Mouse (Mus musculus) hindbrain, embryonic 12.5 days (tissue): ENCODE data around the gene Lyl1. TPM values are rescaled to one million over a fixed set of nuclear protein-coding genes. Genes with fewer than 3 reads are reported as not detected.

Experiments
- ATAC-seq: fragments of 200-750 bp; cut with Nextera tagmentation; 2 replicates; pipeline ENCODE4 v1.8.0; 2017; ENCODE audit warnings: moderate TSS enrichment; ENCODE audit not compliant: low FRiP score
- H3K27ac ChIP-seq: fragments of 300-500 bp; sonication (generic); 2 replicates; pipeline ENCODE4 v1.5.1; 2016; ENCODE audit warnings: mild to moderate bottlenecking
- H3K27me3 ChIP-seq: fragments of 300-500 bp; sonication (generic); 2 replicates; pipeline ENCODE4 v1.6.1; 2016; ENCODE audit warnings: mild to moderate bottlenecking
- H3K36me3 ChIP-seq: fragments of 300-500 bp; sonication (generic); 2 replicates; pipeline ENCODE4 v1.6.1; 2016; ENCODE audit warnings: mild to moderate bottlenecking
- H3K4me1 ChIP-seq: fragments of 300-500 bp; sonication (generic); 2 replicates; pipeline ENCODE4 v1.6.1; 2016
- H3K4me2 ChIP-seq: fragments of 300-500 bp; sonication (generic); replicated peaks from 2 replicates; pipeline ENCODE4 v1.6.1; 2016; ENCODE audit warnings: mild to moderate bottlenecking
- H3K4me3 ChIP-seq: fragments of 300-500 bp; sonication (generic); 2 replicates; pipeline ENCODE4 v1.5.1; 2016; ENCODE audit warnings: mild to moderate bottlenecking
- H3K9ac ChIP-seq: fragments of 300-500 bp; sonication (generic); 2 replicates; pipeline ENCODE4 v1.6.1; 2016; ENCODE audit warnings: mild to moderate bottlenecking, moderate library complexity
- H3K9me3 ChIP-seq: fragments of 300-500 bp; sonication (generic); replicated peaks from 2 replicates; pipeline ENCODE4 v1.6.1; 2016; ENCODE audit warnings: mild to moderate bottlenecking
- WGBS: fragments of 180-500 bp; shearing (Covaris S2); methylation state at CpG from one replicate; pipeline ENCODE4 v1.1.7; 2016; 5-methylcytosine and 5-hydroxymethylcytosine counted together
- polyA plus RNA-seq: library from polyadenylated mRNA; unstranded; fragments of >200 nt; fragmentation: Nextera tagmentation; extraction: Ambion mirVana; gene quantifications from 2 replicates; pipeline ENCODE4 v1.2.1, GENCODE M21; 2016

Lyl1 gene
- polyA plus RNA-seq, 1 experiment from 2014 or later: 4.6 TPM

DNA sequence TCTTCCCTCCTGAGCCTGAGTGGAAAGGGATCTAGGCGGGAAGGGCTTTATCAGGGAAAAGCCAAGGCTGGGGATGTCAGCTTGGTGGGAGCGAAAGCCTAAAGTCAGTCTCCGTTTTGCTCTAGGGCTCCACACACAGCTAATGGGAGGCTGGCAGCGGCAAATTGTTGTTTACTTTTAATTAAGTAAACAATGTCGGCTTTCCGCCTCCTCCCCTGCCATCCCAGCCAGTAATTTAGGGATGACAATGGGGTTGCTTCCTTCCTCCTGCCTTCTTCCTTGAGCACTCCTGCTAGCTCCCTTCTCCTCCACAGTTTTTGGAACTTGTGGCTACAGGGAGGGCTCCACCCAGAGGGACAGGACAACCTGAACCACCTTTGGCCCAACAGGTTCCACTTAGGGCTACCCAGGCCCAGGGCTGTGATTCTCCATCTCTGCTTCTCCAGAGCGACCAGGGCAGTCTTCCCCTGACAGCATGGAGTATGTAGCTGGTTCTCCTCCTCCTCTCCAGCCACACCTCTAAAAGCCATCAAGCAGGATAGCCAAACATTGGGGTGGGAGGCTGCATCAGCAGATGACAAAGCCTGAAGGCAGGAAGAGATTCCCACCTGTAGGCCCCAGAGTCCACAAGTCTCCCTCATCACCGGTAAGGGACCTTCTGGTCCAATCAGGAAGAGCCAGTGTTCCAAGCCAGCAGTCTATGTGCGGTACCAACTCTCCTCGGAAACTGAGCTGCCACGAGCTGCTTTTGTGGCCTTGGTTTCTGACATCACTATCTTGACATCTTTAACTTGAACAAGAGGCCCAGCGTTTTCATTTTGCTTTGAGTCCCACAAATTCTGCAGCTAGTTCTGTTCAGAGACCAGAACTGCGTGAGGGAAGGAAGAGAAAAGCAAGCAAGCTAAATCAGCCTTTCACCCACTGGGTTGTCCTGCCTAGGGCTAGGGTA is 39.9 kb downstream of the Lyl1 start:
- WGBS: 30% methylated on average over 13 of the region's 13 CpGs
- Histone ChIP-seq H3K4me1 (peaks cover 88% of the 10 kb centered on the region), H3K4me3 (no peak overlapping the region), H3K36me3 (no peaks in the 10 kb centered on the region), H3K9me3 (no peaks in the 10 kb centered on the region), H3K9ac (no peak overlapping the region), H3K27me3 (peaks cover 99% of the 10 kb centered on the region), H3K4me2 (no peak overlapping the region), H3K27ac (peak overlapping the region; percentile 80)
- no peak for ATAC-seq

DNA sequence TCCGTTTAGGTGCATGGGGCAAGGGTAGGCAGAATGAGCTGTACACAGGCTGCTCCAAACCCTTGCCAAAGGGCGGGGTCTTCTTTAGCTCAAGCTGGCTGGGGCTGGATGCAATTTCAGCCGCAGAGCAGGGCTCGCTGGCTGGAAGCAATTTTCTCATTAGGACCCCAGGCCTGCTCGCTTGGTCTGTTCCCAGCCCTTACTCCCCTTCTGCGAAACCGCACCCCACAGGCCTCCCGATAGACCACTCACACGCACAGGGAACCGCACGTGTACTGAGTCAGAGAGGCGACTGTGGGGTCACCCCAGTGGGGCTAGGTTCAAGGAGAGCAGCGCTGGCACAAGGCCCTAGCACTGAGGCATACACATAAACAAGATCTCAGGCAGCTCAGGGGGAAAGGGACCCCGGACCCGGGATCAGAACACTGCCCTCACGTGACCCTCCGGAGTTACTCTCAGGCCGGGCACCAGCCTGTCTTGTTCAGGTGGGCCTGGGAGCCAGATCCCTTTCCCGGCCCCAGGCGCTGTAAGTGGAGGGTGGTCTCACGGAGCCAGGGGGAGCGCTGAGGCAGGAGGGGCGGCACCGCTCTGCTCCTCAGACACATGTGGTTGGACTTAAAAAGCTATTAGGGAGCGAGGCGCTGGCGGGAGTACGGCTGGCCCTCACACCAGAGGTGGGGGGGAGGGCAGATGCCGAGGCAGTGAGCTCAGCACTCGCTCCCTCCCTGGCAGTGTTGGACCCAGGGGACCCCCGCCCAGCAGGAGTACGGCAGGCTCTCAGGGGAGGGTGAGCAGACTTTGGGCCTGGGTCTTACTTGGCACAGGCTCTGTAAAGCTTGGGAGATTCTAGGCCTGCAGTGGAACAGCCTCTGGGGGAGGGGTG is 41.2 kb downstream of the Lyl1 start:
- ATAC-seq: peak; percentile 38
- H3K27me3 ChIP-seq: peaks cover 100% of the 10 kb centered on the region
- peak overlapping the region; percentile 33 for H3K4me2 ChIP-seq
- no peak overlapping the region for H3K4me3 ChIP-seq
- H3K36me3 ChIP-seq: no peaks in the 10 kb centered on the region
- peak overlapping the region; percentile 33; the same call in 1 of the 2 replicates for H3K9ac ChIP-seq
- 2% methylated on average over 32 of the region's 32 CpGs for WGBS
- peak overlapping the region; percentile 80 for H3K27ac ChIP-seq
- H3K9me3 ChIP-seq: no peaks in the 10 kb centered on the region
- H3K4me1 ChIP-seq: peaks cover 94% of the 10 kb centered on the region

GRCm38 (mm10) chr8:84743054-84743415 is 41.8 kb downstream of the Lyl1 start:
- 5% methylated on average over 10 of the region's 10 CpGs for WGBS
- 0 out of 2 replicates have a peak overlapping the region, but pooled peaks have one; percentile 33 for H3K9ac ChIP-seq
- H3K27ac ChIP-seq: peak overlapping the region; percentile 80
- H3K9me3 ChIP-seq: no peaks in the 10 kb centered on the region
- peaks cover 90% of the 10 kb centered on the region for H3K4me1 ChIP-seq
- H3K36me3 ChIP-seq: no peaks in the 10 kb centered on the region
- no peak; the same call in 1 of the 2 replicates for ATAC-seq
- no peak overlapping the region for H3K4me3 ChIP-seq
- H3K27me3 ChIP-seq: peaks cover 100% of the 10 kb centered on the region
- peak overlapping the region; percentile 33 for H3K4me2 ChIP-seq

- Histone ChIP-seq H3K36me3 (no peaks in the 10 kb centered on the region), H3K27ac (peak overlapping the region; percentile 80), H3K9me3 (no peaks in the 10 kb centered on the region), H3K4me1 (peaks cover 82% of the 10 kb centered on the region), H3K9ac (peak overlapping the region; percentile 28; the same call in 1 of the 2 replicates), H3K27me3 (peaks cover 100% of the 10 kb centered on the region), H3K4me2 (peak overlapping the region; percentile 33), H3K4me3 (no peak overlapping the region)
- peak; percentile 72 for ATAC-seq
- WGBS: 5% methylated on average over 16 of the region's 17 CpGs
Observed at GRCm38 (mm10) chr8:84743517-84744420, 42.5 kb downstream of the Lyl1 start.

GRCm38 (mm10) chr8:84745032-84745925 is 44.0 kb downstream of the Lyl1 start:
- Histone ChIP-seq H3K4me1 (peaks cover 78% of the 10 kb centered on the region), H3K9me3 (no peaks in the 10 kb centered on the region), H3K4me2 (peak overlapping the region; percentile 27), H3K27ac (peak overlapping the region; percentile 80), H3K27me3 (peaks cover 100% of the 10 kb centered on the region), H3K4me3 (no peak overlapping the region), H3K9ac (peak overlapping the region; percentile 53), H3K36me3 (no peaks in the 10 kb centered on the region)
- ATAC-seq: no peak
- 4% methylated on average over 17 of the region's 17 CpGs for WGBS

DNA sequence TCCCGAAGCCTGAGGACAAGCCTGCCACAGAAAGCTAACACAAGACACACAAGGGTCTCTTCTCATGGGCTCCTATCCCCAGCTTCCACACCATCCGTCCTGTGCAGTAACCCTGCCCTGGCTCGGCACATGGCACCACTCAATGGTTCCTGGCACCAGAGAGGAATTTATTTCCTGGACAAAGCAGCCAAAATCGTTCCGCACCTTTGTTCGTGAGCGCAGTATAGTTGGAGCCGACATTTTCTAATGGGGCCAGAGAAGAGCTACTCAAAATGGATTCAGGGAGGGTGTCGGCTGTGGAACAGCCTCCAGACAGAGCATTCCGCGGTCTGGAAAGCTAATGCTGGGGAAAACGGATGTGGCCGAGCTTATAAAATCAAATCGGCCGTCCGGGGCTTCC is 48.3 kb downstream of the Lyl1 start:
- H3K4me3 ChIP-seq: no peak overlapping the region
- peaks cover 100% of the 10 kb centered on the region for H3K27me3 ChIP-seq
- no peaks in the 10 kb centered on the region for H3K9me3 ChIP-seq
- peaks cover 55% of the 10 kb centered on the region for H3K4me1 ChIP-seq
- no peak overlapping the region for H3K27ac ChIP-seq
- H3K36me3 ChIP-seq: no peaks in the 10 kb centered on the region
- WGBS: 77% methylated on average over 16 of the region's 16 CpGs
- no peak for ATAC-seq
- no peak overlapping the region for H3K4me2 ChIP-seq
- no peak overlapping the region for H3K9ac ChIP-seq

DNA sequence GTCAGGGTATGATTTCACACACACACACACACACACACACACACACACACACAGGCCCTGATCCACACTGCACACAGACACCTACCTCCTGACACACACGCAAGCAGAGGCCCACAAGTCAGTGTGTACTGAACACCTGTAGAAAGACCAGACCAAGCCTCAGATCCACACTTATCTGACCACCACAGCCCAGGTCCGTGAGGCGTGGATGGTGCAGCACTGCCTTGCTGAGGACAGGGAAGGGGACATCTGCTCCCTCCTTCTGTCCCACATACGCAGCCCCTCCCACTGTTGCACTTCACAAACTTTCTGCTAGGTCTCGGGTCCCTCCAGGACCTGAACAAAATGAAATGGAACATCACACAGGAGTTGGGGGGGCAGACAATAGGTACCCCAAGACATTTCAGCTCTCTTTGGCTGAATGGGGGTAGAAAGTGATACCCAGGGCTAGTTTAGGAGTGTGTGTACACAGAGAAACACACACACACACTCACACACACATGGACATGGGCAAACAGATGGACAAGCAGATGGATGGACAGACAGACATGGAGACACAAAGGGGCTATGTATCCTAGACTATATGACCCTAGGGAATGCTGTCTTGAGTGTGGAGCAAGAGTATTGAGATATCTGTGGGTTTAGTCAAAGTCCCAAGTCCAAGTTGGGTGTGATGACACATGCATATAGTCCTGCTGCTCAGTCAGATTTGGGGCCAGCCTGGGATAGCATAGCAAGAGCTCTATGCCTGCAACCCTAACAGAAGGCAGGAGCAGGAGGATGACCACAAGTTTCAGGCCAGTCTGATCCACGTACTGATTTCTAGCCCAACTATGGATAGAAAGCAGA is 51.7 kb downstream of the Lyl1 start:
- Histone ChIP-seq H3K9me3 (no peaks in the 10 kb centered on the region), H3K36me3 (no peaks in the 10 kb centered on the region), H3K9ac (no peak overlapping the region), H3K4me2 (no peak overlapping the region), H3K4me1 (peaks cover 29% of the 10 kb centered on the region), H3K4me3 (no peak overlapping the region), H3K27ac (no peak overlapping the region), H3K27me3 (peaks cover 97% of the 10 kb centered on the region)
- no peak for ATAC-seq
- 69% methylated on average over 6 of the region's 6 CpGs for WGBS

Other genes starting within 250 kb of the Lyl1 start
- gene Ier2, start 38.6 kb upstream of the Lyl1 start, polyA plus RNA-seq: 62.5 and 64.8 TPM in 2 replicates
- 51.2 and 55.9 TPM in 2 replicates for gene Trmt1, start 15.2 kb upstream of the Lyl1 start, polyA plus RNA-seq
- gene Nacc1, start 13.6 kb upstream of the Lyl1 start, polyA plus RNA-seq: 20.9 and 21.3 TPM in 2 replicates
- 3.0 and 3.6 TPM in 2 replicates for gene G430095P16Rik, start 21.6 kb downstream of the Lyl1 start, polyA plus RNA-seq
- gene Nfix, start 98.9 kb downstream of the Lyl1 start, polyA plus RNA-seq: 11.6 and 14.2 TPM in 2 replicates
- gene Dand5, start 121.4 kb downstream of the Lyl1 start, polyA plus RNA-seq: 6.6 and 7.1 TPM in 2 replicates
- gene Gadd45gip1, start 130.1 kb downstream of the Lyl1 start, polyA plus RNA-seq: 35.7 and 38.6 TPM in 2 replicates
- gene Rad23a, start 139.2 kb downstream of the Lyl1 start, polyA plus RNA-seq: 88.8 and 101 TPM in 2 replicates
- 792 and 820 TPM in 2 replicates for gene Calr, start 145.5 kb downstream of the Lyl1 start, polyA plus RNA-seq
- gene Farsa, start 155.5 kb downstream of the Lyl1 start, polyA plus RNA-seq: 92.2 and 98.9 TPM in 2 replicates
- 37.2 TPM in 2 replicates for gene Syce2, start 170.7 kb downstream of the Lyl1 start, polyA plus RNA-seq
- 32.8 and 35.0 TPM in 2 replicates for gene Gcdh, start 192.5 kb downstream of the Lyl1 start, polyA plus RNA-seq
- gene Klf1, start 200.5 kb downstream of the Lyl1 start, polyA plus RNA-seq: 3.7 and 4.2 TPM in 2 replicates
- 7.6 and 8.6 TPM in 2 replicates for gene Dnase2a, start 207.1 kb downstream of the Lyl1 start, polyA plus RNA-seq
- gene Mast1, start 235.9 kb downstream of the Lyl1 start, polyA plus RNA-seq: 36.8 and 37.9 TPM in 2 replicates
- gene Rtbdn, start 245.5 kb downstream of the Lyl1 start, polyA plus RNA-seq: 1.5 and 1.6 TPM in 2 replicates